Mouse (Mus musculus): ENCODE results near the gene Lbhd2. TPM values are rescaled to one million over a fixed set of nuclear protein-coding genes. Genes with fewer than 3 reads are reported as not detected.
A peak's percentile ranks its signal among the peaks of the same experiment; 100 is the strongest.

Lbhd2 gene
- total and polyA plus RNA-seq, 2 experiments from 2014 or later, result 6.0 to 11.8 TPM

DNA sequence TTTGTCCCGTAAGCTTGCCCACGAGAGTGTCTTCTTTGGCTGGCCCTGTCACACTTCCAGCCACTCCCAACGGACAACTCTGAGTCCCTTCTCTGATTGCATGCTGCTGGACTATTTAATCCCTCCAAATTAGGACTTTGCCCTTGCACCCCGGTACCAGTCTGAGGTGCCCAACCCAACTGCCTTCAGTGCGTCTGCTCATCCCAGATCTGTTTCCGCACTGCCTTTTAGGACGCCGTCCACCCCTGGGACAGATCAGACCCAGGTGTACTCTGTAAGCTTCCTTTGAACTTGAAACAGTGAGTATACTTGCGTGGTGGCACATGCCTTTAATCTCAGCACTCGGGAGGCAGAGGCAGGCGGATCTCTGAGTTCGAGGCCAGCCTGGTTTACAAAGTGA is 27.8 kb upstream of the Lbhd2 start:
- H3K4me2 ChIP-seq (ENCODE audit: low read depth, low read length), result peak overlapping the region; percentile 65
- TF ChIP-seq CTCF (IDR thresholded peaks at IDR 0.05; ENCODE audit: low read depth), result no peak
- H3K9me3 ChIP-seq (ENCODE audit: low read length), result no peaks in the 10 kb centered on the region
- H3K9ac ChIP-seq (replicated peaks; ENCODE audit: low read length), result peak overlapping the region; percentile 84; the same call in 1 of the 2 replicates
- H3K27ac ChIP-seq, result 0 out of 2 replicates have a peak overlapping the region, but pooled peaks have one; percentile 89
- no peak for ATAC-seq
- H3K36me3 ChIP-seq (ENCODE audit: insufficient read depth, low read length), result no peaks in the 10 kb centered on the region
- H3K4me3 ChIP-seq (ENCODE audit: low read length), result peak overlapping the region; percentile 89
- WGBS, result 75% methylated on average over 12 of the region's 12 CpGs
- no peaks in the 10 kb centered on the region for H3K27me3 ChIP-seq (ENCODE audit: insufficient read depth, low read length)
- H3K4me1 ChIP-seq (ENCODE audit: insufficient read depth, low read length), result peaks cover 5% of the 10 kb centered on the region
- no peak for DNase-seq (ENCODE audit: low spot score)

DNA sequence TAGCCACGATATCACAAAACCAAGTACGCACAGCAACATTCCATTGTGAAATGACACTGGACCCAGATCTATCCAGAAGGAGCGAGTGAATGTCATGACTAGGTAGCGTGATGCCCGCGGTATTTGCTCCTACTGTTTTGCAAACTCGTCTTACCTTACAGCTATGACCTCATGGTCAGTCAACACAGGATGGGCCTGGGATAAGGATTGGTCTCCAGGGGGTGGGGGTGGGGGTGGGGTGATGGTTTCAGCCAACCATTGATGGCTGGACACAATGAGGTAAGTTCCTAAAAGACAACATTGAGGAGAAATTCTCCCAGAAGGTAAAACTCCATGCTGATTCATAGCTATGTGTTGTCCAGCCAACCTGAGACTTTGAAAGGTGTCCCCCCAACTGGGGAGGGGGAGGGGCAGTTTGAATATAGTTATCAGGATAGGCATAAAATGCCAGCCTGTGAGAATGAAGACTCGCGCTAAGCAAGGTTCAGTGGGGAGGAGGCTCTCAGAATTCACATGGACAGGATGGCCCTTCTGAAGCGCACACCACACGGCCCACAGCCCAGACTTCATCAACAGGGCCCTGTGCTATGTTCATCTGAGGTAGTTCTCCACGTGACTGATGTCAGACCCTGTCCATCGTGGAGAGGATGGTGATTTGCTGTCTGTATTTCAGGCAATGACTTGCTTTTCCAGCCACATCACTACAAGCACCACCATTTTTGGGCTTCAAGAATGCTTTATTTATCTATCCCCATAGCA is 20.5 kb upstream of the Lbhd2 start:
- H3K4me2 ChIP-seq (ENCODE audit: low read depth, low read length), result no peak overlapping the region
- H3K4me1 ChIP-seq (ENCODE audit: insufficient read depth, low read length), result no peaks in the 10 kb centered on the region
- H3K27ac ChIP-seq, result no peak overlapping the region
- ATAC-seq, result no peak
- H3K27me3 ChIP-seq (ENCODE audit: insufficient read depth, low read length), result no peaks in the 10 kb centered on the region
- no peak for DNase-seq (ENCODE audit: low spot score)
- no peaks in the 10 kb centered on the region for H3K9me3 ChIP-seq (ENCODE audit: low read length)
- WGBS, result 89% methylated on average over 13 of the region's 13 CpGs
- no peaks in the 10 kb centered on the region for H3K36me3 ChIP-seq (ENCODE audit: insufficient read depth, low read length)
- no peak overlapping the region for H3K9ac ChIP-seq (replicated peaks; ENCODE audit: low read length)
- H3K4me3 ChIP-seq (ENCODE audit: low read length), result no peak overlapping the region
- TF ChIP-seq CTCF (IDR thresholded peaks at IDR 0.05; ENCODE audit: low read depth), result no peak

DNA sequence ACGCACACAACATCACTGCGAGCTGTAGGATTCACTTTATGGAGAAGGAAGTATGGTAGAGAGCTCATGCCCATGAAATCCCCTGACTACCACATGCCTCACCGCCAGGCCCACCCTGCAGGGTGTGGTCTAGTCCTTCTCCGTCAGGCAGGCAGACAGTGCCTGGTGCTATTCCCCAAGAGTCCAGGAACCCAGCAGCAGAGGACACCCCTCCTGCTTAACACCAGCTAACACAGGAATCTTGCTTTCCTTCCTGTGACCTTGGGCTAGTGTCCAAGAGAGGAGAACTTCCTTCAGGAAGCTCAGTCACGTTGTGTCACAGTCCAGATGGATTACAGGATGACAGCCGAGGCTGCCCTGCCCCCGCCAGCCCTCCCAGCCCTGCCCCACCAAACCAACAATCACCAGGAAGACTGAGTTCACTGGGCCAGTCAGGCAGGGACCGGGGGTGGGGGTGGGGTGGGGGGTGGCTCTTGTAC is 19.9 kb upstream of the Lbhd2 start:
- WGBS, result 60% methylated on average over 8 of the region's 8 CpGs
- H3K9ac ChIP-seq (replicated peaks; ENCODE audit: low read length), result no peak overlapping the region
- peak; percentile 32; the same call in 1 of the 2 replicates for ATAC-seq
- no peaks in the 10 kb centered on the region for H3K9me3 ChIP-seq (ENCODE audit: low read length)
- H3K27me3 ChIP-seq (ENCODE audit: insufficient read depth, low read length), result no peaks in the 10 kb centered on the region
- no peak overlapping the region for H3K4me3 ChIP-seq (ENCODE audit: low read length)
- no peaks in the 10 kb centered on the region for H3K4me1 ChIP-seq (ENCODE audit: insufficient read depth, low read length)
- no peak overlapping the region for H3K4me2 ChIP-seq (ENCODE audit: low read depth, low read length)
- no peak for TF ChIP-seq CTCF (IDR thresholded peaks at IDR 0.05; ENCODE audit: low read depth)
- no peak overlapping the region for H3K27ac ChIP-seq
- H3K36me3 ChIP-seq (ENCODE audit: insufficient read depth, low read length), result no peaks in the 10 kb centered on the region
- DNase-seq (ENCODE audit: low spot score), result no peak

DNA sequence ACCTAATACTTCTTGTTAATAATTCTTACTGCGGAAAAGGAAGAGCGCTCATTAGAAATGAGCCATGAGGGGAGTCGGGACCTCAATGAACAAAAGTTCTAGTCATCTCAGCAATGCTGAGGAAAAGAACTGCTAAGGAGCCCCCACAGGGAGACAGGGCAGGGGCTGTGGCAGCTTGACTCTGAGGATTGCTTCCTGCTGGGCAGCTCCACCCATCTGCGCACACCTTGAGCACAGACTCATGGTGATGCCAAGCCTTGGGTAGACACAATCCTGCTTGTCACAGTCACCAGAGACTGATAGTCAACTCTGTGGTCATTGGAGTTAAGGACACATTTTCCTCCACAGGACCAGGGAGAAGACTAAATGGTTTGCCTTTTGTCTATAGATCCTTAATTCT is 19.5 kb upstream of the Lbhd2 start:
- H3K36me3 ChIP-seq (ENCODE audit: insufficient read depth, low read length), result no peaks in the 10 kb centered on the region
- DNase-seq (ENCODE audit: low spot score) (no peak), ATAC-seq (no peak)
- no peaks in the 10 kb centered on the region for H3K27me3 ChIP-seq (ENCODE audit: insufficient read depth, low read length)
- H3K27ac ChIP-seq, result no peak overlapping the region
- no peak for TF ChIP-seq CTCF (IDR thresholded peaks at IDR 0.05; ENCODE audit: low read depth)
- H3K9me3 ChIP-seq (ENCODE audit: low read length), result no peaks in the 10 kb centered on the region
- 86% methylated on average over 4 of the region's 4 CpGs for WGBS
- no peak overlapping the region for H3K4me3 ChIP-seq (ENCODE audit: low read length)
- no peaks in the 10 kb centered on the region for H3K4me1 ChIP-seq (ENCODE audit: insufficient read depth, low read length)
- H3K9ac ChIP-seq (replicated peaks; ENCODE audit: low read length), result no peak overlapping the region
- no peak overlapping the region for H3K4me2 ChIP-seq (ENCODE audit: low read depth, low read length)

DNA sequence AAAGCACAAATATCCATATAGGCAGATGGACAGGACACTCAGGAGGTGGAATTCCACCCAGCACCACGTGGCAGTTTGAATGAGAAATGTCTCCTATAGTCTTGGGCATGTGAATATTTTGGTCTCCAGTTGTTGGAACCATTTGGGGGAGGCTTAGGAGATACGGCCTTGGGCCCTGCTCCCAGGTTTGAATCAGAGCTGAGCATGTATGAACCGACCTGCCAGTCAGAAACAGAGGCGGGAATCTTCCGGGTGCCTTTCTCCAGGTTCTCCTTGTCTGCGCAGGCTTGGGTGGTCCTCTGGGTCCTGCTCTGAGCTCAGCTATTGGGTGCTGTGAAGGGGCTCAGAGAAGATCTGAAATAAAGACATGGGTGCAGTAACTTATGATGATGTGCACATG is 12.6 kb upstream of the Lbhd2 start:
- Histone ChIP-seq H3K9me3 (ENCODE audit: low read length) (no peaks in the 10 kb centered on the region), H3K4me2 (ENCODE audit: low read depth, low read length) (no peak overlapping the region), H3K36me3 (ENCODE audit: insufficient read depth, low read length) (no peaks in the 10 kb centered on the region), H3K27me3 (ENCODE audit: insufficient read depth, low read length) (no peaks in the 10 kb centered on the region), H3K4me1 (ENCODE audit: insufficient read depth, low read length) (no peaks in the 10 kb centered on the region), H3K27ac (no peak overlapping the region), H3K9ac (replicated peaks; ENCODE audit: low read length) (no peak overlapping the region), H3K4me3 (ENCODE audit: low read length) (no peak overlapping the region)
- ATAC-seq, result no peak
- DNase-seq (ENCODE audit: low spot score), result no peak
- no peak for TF ChIP-seq CTCF (IDR thresholded peaks at IDR 0.05; ENCODE audit: low read depth)
- 86% methylated on average over 6 of the region's 6 CpGs for WGBS

DNA sequence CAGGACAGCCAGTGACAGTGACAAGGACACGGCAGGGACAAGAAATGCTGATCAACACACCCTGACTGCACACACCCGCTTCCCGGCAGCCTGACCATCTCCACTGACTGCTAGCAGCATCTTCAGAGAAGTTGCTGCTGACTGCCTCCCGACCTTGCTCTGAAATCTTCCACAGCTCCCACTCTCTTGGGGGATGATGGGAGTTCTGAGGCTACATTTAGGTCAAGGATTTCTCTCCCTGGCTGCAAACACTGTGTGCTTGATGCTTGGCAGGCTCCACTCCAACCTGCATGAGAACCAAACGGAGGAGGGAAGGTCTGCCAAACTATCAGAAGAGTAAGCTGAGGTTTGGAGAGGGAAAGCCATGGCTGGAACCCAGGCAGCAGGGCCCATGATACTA is 9.6 kb upstream of the Lbhd2 start:
- H3K27ac ChIP-seq, result no peak overlapping the region
- H3K4me3 ChIP-seq (ENCODE audit: low read length), result no peak overlapping the region
- H3K36me3 ChIP-seq (ENCODE audit: insufficient read depth, low read length), result no peaks in the 10 kb centered on the region
- DNase-seq (ENCODE audit: low spot score) (no peak), ATAC-seq (no peak)
- H3K9me3 ChIP-seq (ENCODE audit: low read length), result no peaks in the 10 kb centered on the region
- H3K27me3 ChIP-seq (ENCODE audit: insufficient read depth, low read length), result no peaks in the 10 kb centered on the region
- TF ChIP-seq CTCF (IDR thresholded peaks at IDR 0.05; ENCODE audit: low read depth), result no peak
- no peak overlapping the region for H3K4me2 ChIP-seq (ENCODE audit: low read depth, low read length)
- H3K4me1 ChIP-seq (ENCODE audit: insufficient read depth, low read length), result no peaks in the 10 kb centered on the region
- H3K9ac ChIP-seq (replicated peaks; ENCODE audit: low read length), result no peak overlapping the region
- 73% methylated on average over 5 of the region's 5 CpGs for WGBS
